Mouse (Mus musculus): ENCODE data around the gene Olfr668. TPM values are rescaled to one million over a fixed set of nuclear protein-coding genes. Genes with fewer than 3 reads are reported as not detected.
"Not testable (repeated sequence)": the region's sequence is repeated elsewhere in the genome, so short reads cannot be mapped to it uniquely, and the experiment has no call there.

The Olfr668 gene
- polyA plus RNA-seq (2015; fragmentation: Nextera tagmentation; extraction: Ambion mirVana) = not detected in 2 replicates

DNA sequence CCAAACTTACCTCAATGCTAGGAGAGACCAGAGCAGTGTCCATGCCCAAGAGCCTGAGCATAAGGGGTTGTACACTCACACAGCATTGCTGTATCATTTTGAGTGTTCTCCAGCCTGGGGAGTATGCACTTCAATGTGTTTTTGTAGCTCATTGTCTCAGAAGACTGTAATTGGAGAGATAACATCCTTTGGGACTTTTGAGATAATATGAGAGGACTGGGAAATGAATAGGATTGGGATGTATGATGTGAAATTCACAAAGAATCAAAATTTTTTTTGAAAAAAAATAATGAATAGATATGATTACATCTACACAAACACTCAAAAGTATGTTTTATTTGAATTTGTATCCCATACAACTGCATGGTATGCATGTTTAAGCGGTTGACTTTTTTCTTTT lies at the start of gene Olfr668:
Gene Olfr668 (minus strand): TSS at position 101 of the 400 bp plus-strand sequence.
- Histone ChIP-seq H3K27me3 (replicated peaks) (no peaks in the 10 kb centered on the region), H3K4me1 (no peaks in the 10 kb centered on the region), H3K4me3 (no peak within 1 kb of the TSS), H3K9me3 (no peaks in the 10 kb centered on the region), H3K36me3 (replicated peaks) (no peaks in the 10 kb centered on the region), H3K9ac (no peak within 1 kb of the TSS), H3K27ac (no peak within 1 kb of the TSS), H3K4me2 (no peak within 1 kb of the TSS)
- WGBS = 78% methylated on average over 1 of the region's 1 CpGs
- no peak for ATAC-seq (replicated peaks)

DNA sequence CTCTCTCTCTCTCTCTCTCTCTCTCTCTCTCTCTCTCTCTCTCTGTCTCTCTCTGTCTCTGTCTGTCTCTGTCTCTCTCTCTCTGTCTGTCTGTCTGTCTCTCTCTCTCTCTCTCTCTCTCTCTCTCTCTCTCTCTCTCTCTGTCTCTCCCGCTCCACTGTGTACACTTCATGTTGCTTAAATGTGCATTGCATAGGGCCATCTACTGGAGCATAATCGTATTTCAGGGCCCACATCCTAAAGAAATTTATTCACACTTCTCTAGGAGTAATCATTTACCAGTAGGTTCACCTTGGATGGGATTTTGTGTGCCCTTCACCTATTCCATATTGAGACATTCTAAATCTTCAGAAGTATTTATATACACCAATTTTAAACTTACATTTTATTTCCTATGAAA lies 44.6 kb upstream of the Olfr668 start:
- not testable (repeated sequence) for H3K36me3 ChIP-seq (replicated peaks); ATAC-seq (replicated peaks); H3K9ac ChIP-seq; H3K4me2 ChIP-seq; H3K27me3 ChIP-seq (replicated peaks); H3K9me3 ChIP-seq; H3K4me3 ChIP-seq; H3K27ac ChIP-seq; H3K4me1 ChIP-seq
- 76% methylated on average over 2 of the region's 2 CpGs for WGBS

DNA sequence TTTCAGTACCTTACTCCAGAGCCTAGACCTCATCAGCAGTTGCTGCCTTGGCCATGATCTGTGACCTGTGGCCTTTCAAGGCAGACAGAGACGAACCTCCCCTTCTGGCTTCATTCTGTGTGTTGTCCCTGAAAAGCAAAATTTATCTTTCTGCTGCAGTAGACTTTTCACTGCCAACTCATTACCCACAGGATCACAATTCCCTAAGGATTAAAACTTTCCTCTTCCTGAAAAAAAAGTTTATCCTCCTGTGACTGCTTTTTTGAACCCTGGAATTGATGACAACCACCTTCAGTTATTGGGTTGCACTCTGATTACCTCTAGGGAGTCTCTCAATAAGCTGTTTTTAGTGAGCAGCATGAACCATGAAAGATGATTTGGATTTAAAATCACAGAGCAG lies 34.7 kb upstream of the Olfr668 start, which contains the start of gene Olfr670:
Gene Olfr670 (minus strand): TSS at position 101 of the 400 bp plus-strand sequence.
- Histone ChIP-seq H3K4me3 (no peak within 1 kb of the TSS), H3K27me3 (replicated peaks) (no peaks in the 10 kb centered on the region), H3K9me3 (no peaks in the 10 kb centered on the region), H3K4me2 (no peak within 1 kb of the TSS), H3K4me1 (no peaks in the 10 kb centered on the region), H3K36me3 (replicated peaks) (no peaks in the 10 kb centered on the region), H3K9ac (no peak within 1 kb of the TSS), H3K27ac (no peak within 1 kb of the TSS)
- 64% methylated on average over 1 of the region's 1 CpGs for WGBS
- ATAC-seq (replicated peaks) = no peak

DNA sequence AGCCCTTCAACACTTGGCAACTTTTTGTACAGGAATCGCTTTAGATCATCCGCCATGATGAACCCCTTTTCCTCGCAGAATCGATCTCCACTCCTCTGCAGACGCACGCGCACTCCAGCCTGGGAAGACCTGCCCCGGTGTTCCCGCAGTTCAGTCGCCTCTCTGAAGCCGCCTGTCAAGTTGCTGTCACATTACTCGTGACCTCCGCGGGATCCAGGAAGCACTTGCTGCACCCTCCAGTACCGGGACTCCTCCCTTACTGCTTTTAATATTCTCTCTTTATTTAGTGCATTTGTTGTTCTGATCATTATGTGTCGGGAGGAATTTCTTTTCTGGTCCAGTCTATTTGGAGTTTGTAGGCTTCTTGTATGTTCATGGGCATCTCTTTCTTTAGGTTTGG lies 22.4 kb upstream of the Olfr668 start:
- not testable (repeated sequence) for H3K9me3 ChIP-seq; H3K4me3 ChIP-seq; H3K27me3 ChIP-seq (replicated peaks); H3K9ac ChIP-seq; H3K4me1 ChIP-seq; H3K4me2 ChIP-seq; H3K27ac ChIP-seq; H3K36me3 ChIP-seq (replicated peaks); ATAC-seq (replicated peaks)
- WGBS = 94% methylated on average over 16 of the region's 16 CpGs

DNA sequence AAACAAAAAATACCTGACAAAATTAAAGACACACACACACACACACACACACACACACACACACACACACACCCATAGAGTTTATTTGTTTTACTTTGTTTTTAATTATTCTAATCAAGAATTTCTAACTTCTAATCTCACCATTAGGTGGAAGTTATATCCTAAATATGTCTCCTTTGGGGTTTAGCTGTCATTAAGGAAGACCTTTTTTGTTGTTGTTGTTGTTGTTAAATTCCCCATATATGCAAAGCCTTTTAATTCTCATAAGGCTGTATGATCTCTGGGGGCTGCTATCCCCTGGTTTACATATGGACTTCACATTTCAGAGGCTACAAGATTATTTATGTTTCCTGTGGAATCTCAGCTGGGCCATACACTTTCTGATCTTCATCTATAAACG lies 6.1 kb upstream of the Olfr668 start, which contains the start of gene Olfr669:
Gene Olfr669 (plus strand): TSS at position 301 of the 400 bp plus-strand sequence.
- H3K27ac ChIP-seq = no peak within 1 kb of the TSS
- H3K4me3 ChIP-seq = no peak within 1 kb of the TSS
- ATAC-seq (replicated peaks) = no peak
- no peaks in the 10 kb centered on the region for H3K36me3 ChIP-seq (replicated peaks)
- no peak within 1 kb of the TSS for H3K9ac ChIP-seq
- no peaks in the 10 kb centered on the region for H3K27me3 ChIP-seq (replicated peaks)
- WGBS = 88% methylated on average over 1 of the region's 1 CpGs
- H3K9me3 ChIP-seq = no peaks in the 10 kb centered on the region
- H3K4me1 ChIP-seq = no peaks in the 10 kb centered on the region
- H3K4me2 ChIP-seq = no peak within 1 kb of the TSS

DNA sequence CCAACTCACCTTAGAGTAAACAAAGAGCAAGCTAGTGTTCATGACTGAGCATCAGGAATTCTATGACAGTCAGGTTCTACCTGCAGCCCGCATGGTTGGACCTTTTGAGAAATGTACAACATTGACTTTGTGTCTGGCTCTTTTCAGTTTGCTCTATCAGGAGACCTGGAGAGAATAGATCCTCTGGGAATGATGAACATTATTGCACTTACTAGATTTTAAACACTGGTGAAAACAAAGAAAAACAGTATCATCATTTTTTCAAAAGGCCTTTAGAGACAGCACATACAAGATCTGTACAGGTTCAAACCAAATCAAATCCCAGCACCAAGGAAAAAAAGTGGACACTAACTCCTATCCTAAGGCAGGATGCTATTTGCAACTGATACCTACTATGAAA lies 6.5 kb downstream of the Olfr668 start, which contains the start of gene Olfr667:
Gene Olfr667 (minus strand): TSS at position 101 of the 400 bp plus-strand sequence.
- H3K4me1 ChIP-seq = no peaks in the 10 kb centered on the region
- H3K27me3 ChIP-seq (replicated peaks) = no peaks in the 10 kb centered on the region
- 86% methylated on average over 1 of the region's 1 CpGs for WGBS
- H3K27ac ChIP-seq = no peak within 1 kb of the TSS
- no peak within 1 kb of the TSS for H3K9ac ChIP-seq
- no peak within 1 kb of the TSS for H3K4me2 ChIP-seq
- no peak within 1 kb of the TSS for H3K4me3 ChIP-seq
- no peaks in the 10 kb centered on the region for H3K36me3 ChIP-seq (replicated peaks)
- no peak for ATAC-seq (replicated peaks)
- H3K9me3 ChIP-seq = no peaks in the 10 kb centered on the region

DNA sequence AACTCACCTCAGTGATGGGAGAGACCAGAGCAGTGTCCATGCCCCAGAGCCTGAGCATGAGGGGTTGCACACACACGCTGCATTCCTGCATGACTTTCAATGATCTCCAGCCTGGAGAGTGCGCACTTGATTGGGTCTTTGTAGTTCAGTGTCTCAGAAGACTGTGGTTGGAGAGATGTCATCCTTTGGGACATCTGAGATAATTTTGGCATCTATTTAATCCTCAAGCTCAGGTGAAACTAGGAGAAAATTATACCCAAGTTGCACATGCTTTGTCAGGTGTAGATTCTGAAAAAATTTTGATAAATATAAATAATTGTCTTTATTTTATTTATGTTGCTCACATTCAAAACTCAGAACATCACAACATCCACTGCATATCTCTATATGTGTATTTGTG lies 32.0 kb downstream of the Olfr668 start, which contains the start of gene Olfr666:
Gene Olfr666 (minus strand): TSS at position 101 of the 400 bp plus-strand sequence.
- 87% methylated on average over 2 of the region's 2 CpGs for WGBS
- no peak within 1 kb of the TSS for H3K4me3 ChIP-seq
- no peak for ATAC-seq (replicated peaks)

DNA sequence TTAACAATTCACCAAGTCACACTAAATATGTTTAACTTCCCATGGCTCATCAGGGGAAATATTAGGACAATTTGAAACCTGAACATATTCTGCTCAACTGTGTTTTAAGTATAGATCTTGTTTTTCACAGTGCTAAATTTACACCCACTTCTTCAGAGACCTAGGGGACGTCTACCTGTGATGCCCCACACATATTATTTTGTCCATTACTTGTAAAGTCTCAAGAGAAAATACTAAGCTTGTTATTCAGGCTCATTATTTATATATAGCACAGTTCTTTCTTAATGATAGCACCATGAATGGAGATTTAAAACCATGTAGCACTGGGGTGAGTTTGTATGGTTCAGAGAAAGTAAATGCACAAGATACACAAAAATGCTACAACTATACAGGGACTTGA lies 50.1 kb downstream of the Olfr668 start, which contains the start of gene Olfr665:
Gene Olfr665 (plus strand): TSS at position 301 of the 400 bp plus-strand sequence.
- no peaks in the 10 kb centered on the region for H3K9me3 ChIP-seq
- H3K27ac ChIP-seq = no peak within 1 kb of the TSS
- 51% methylated on average over 1 of the region's 1 CpGs for WGBS
- H3K36me3 ChIP-seq (replicated peaks) = no peaks in the 10 kb centered on the region
- no peaks in the 10 kb centered on the region for H3K27me3 ChIP-seq (replicated peaks)
- no peak within 1 kb of the TSS for H3K9ac ChIP-seq
- no peak within 1 kb of the TSS for H3K4me3 ChIP-seq
- no peaks in the 10 kb centered on the region for H3K4me1 ChIP-seq
- H3K4me2 ChIP-seq = no peak within 1 kb of the TSS
- no peak for ATAC-seq (replicated peaks)

More for the DNA sequence above, 32.0 kb downstream of the Olfr668 start, which contains the start of gene Olfr666:
- Histone ChIP-seq H3K27ac (no peak within 1 kb of the TSS), H3K4me2 (no peak within 1 kb of the TSS), H3K27me3 (replicated peaks) (no peaks in the 10 kb centered on the region), H3K36me3 (replicated peaks) (no peaks in the 10 kb centered on the region), H3K4me1 (no peaks in the 10 kb centered on the region), H3K9me3 (no peaks in the 10 kb centered on the region), H3K9ac (no peak within 1 kb of the TSS)

Other genes with a start within 250 kb of the Olfr668 start
- gene Olfr661, start 241.6 kb downstream of the Olfr668 start, polyA plus RNA-seq (2015; fragmentation: Nextera tagmentation; extraction: Ambion mirVana) = not detected in 2 replicates
- gene Usp17le, start 150.6 kb downstream of the Olfr668 start, polyA plus RNA-seq (2015; fragmentation: Nextera tagmentation; extraction: Ambion mirVana) = not detected in 2 replicates
- not detected in 2 replicates for gene Usp17lb, start 85.5 kb downstream of the Olfr668 start, polyA plus RNA-seq (2015; fragmentation: Nextera tagmentation; extraction: Ambion mirVana)
- not detected in 2 replicates for gene Usp17la, start 71.0 kb downstream of the Olfr668 start, polyA plus RNA-seq (2015; fragmentation: Nextera tagmentation; extraction: Ambion mirVana)
- not detected in 2 replicates for gene Olfr665, start 50.0 kb downstream of the Olfr668 start, polyA plus RNA-seq (2015; fragmentation: Nextera tagmentation; extraction: Ambion mirVana)
- gene Olfr666, start 32.1 kb downstream of the Olfr668 start, polyA plus RNA-seq (2015; fragmentation: Nextera tagmentation; extraction: Ambion mirVana) = not detected in 2 replicates
- not detected in 2 replicates for gene Olfr667, start 6.6 kb downstream of the Olfr668 start, polyA plus RNA-seq (2015; fragmentation: Nextera tagmentation; extraction: Ambion mirVana)
- gene Olfr669, start 6.2 kb upstream of the Olfr668 start, polyA plus RNA-seq (2015; fragmentation: Nextera tagmentation; extraction: Ambion mirVana) = not detected in 2 replicates
- not detected in 2 replicates for gene Olfr670, start 34.6 kb upstream of the Olfr668 start, polyA plus RNA-seq (2015; fragmentation: Nextera tagmentation; extraction: Ambion mirVana)
- gene Olfr671, start 51.1 kb upstream of the Olfr668 start, polyA plus RNA-seq (2015; fragmentation: Nextera tagmentation; extraction: Ambion mirVana) = not detected in 2 replicates
- not detected in 2 replicates for gene Olfr672, start 74.0 kb upstream of the Olfr668 start, polyA plus RNA-seq (2015; fragmentation: Nextera tagmentation; extraction: Ambion mirVana)
- not detected in 2 replicates for gene Olfr675, start 100.4 kb upstream of the Olfr668 start, polyA plus RNA-seq (2015; fragmentation: Nextera tagmentation; extraction: Ambion mirVana)
- gene Olfr676, start 104.6 kb upstream of the Olfr668 start, polyA plus RNA-seq (2015; fragmentation: Nextera tagmentation; extraction: Ambion mirVana) = not detected in 2 replicates
- not detected in 2 replicates for gene Olfr677, start 123.3 kb upstream of the Olfr668 start, polyA plus RNA-seq (2015; fragmentation: Nextera tagmentation; extraction: Ambion mirVana)
- gene Olfr678, start 136.4 kb upstream of the Olfr668 start, polyA plus RNA-seq (2015; fragmentation: Nextera tagmentation; extraction: Ambion mirVana) = not detected in 2 replicates
- not detected in 2 replicates for gene Olfr679, start 153.1 kb upstream of the Olfr668 start, polyA plus RNA-seq (2015; fragmentation: Nextera tagmentation; extraction: Ambion mirVana)
- gene Olfr680-ps1, start 164.8 kb upstream of the Olfr668 start, polyA plus RNA-seq (2015; fragmentation: Nextera tagmentation; extraction: Ambion mirVana) = not detected in 2 replicates
- not detected in 2 replicates for gene Olfr681, start 188.8 kb upstream of the Olfr668 start, polyA plus RNA-seq (2015; fragmentation: Nextera tagmentation; extraction: Ambion mirVana)
- gene Olfr683, start 219.0 kb upstream of the Olfr668 start, polyA plus RNA-seq (2015; fragmentation: Nextera tagmentation; extraction: Ambion mirVana) = not detected in 2 replicates
- gene Olfr684, start 235.6 kb upstream of the Olfr668 start, polyA plus RNA-seq (2015; fragmentation: Nextera tagmentation; extraction: Ambion mirVana) = not detected in 2 replicates